Mouse (Mus musculus) left cerebral cortex, postnatal 36 days (tissue): ENCODE measurements around the gene Fads3. TPM values are rescaled to one million over a fixed set of nuclear protein-coding genes. Genes with fewer than 3 reads are reported as not detected.
A peak's percentile ranks its signal among the peaks of the same experiment; 100 is the strongest.

Experiments
- DNase-seq, 2 experiments: peaks; one replicate each; pipeline ENCODE4 v3.0.0; 2021 to 2022; ENCODE audit warnings: low spot score in 2 of 2, mixed read lengths in 1 of 2
- intact Hi-C: fragments of 180-260 bp; cut with DNase I; formaldehyde crosslinking; loops from one replicate; pipeline ENCODE4 v1.15.1; 2025
- total RNA-seq, 2 experiments: library from RNA; stranded (reverse); gene quantifications; 2 replicates each; pipeline ENCODE4 v1.2.3; 2021

Fads3 gene
- total RNA-seq, 2 experiments from 2014 or later = 26.1 to 29.6 TPM

DNA sequence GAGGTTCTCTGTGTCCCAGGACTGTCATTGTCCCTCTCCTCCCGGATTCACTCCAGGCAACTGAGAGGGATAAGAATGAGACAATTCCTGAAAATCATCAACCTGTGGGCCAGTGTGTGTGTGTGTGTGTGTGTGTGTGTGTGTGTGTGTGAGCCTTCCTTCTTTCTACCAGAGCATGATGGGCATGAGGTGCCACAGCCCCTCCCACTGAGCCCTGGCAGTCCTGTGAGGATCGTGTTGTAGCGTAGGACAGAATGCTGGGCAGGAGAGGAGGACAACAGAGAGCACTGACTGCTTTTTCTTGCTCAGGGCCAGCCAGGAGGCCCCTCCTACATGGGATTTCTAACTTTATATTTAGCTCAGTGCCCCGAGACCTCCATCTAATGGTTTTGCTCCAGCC lies 1.4 kb downstream of the Fads3 start:
- DNase-seq = no peak
- intact Hi-C loops = loop anchor here (5.0 kb wide), 1 partner anchor 139 kb away; the partner anchor contains the start of gene Fads1

DNA sequence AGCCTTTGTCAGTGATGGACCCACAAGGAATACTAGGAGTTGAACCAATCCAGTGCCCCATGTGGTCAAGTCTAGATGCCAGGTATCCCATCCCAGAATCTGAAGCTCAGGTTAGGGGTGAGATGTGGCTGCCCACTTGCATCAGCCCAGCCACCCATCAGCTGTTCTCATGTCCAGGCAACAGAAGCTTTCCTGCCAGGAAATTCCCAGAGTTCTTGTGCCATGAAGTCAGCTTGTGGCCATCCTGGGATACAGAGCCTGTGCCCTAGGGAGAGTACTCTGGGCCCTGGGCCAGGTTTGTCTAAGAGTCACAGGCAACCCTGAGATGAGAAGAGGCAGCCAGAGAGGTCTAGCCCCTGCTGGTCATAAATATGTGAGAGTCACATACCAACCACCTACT lies 2.3 kb downstream of the Fads3 start:
- no peak for DNase-seq
- intact Hi-C loops = loop anchor here (5.0 kb wide), 1 partner anchor 139 kb away; the partner anchor contains the start of gene Fads1

DNA sequence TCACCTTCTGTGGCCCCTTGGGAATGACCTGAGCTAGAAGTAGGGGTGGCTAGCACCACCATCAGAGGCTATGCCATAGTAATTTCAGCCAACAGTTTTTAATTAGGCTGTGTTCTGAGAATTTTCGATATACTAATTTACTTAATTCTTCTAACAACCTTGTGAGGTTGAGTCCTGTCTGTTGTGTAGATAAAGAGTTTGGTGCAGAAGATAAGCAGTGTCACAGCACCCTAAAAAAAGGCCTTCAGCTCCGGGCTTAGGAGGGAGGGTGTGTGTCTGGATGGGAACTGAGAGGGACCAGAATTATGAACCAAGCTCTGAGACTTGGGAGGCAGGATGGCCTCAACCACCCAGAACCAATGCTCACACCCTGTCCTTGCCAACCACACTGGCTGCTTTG lies 4.3 kb downstream of the Fads3 start:
- intact Hi-C loops = no loop called here
- no peak for DNase-seq

DNA sequence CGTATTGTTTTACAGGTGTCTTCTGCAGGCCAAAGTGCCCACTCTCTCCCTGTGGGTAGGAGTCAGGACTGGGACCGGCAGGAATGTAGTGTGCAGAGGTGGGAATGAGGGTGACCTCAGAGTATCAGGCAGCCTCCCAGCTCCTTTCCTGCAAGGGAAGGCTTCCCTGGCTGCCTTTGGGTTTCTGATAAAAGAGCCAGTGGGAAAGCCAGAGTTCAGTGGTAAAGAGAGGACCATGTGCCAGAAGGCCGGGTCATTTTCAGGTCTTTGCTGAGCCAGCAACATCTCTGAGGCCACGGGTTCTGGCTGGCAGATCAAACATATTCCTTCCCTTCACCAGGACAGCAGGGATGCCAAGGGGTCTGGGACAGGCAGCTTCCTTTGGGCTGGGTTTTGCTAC lies 5.0 kb downstream of the Fads3 start:
- intact Hi-C loops = no loop called here
- no peak for DNase-seq

DNA sequence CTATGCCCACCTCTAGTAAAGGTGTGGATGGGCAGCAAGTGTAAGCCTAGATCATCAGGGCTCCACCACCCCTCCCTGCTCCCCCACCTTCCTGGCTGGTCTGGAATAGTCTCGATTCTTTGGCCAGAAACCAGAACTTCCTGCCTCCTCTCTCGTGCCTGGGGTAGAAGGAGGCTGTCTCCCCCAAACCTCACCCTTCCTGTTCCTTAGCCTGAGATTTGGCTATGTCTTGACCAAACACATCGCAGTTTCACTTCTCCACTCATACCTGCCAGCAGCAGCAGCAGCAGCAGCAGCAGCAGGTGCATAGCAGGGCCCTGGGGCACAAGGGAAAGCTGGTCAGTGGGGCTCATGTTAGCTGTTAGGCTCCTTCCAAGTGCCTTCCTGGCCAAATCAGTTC lies 5.6 kb downstream of the Fads3 start:
- DNase-seq = no peak
- intact Hi-C loops = no loop called here

DNA sequence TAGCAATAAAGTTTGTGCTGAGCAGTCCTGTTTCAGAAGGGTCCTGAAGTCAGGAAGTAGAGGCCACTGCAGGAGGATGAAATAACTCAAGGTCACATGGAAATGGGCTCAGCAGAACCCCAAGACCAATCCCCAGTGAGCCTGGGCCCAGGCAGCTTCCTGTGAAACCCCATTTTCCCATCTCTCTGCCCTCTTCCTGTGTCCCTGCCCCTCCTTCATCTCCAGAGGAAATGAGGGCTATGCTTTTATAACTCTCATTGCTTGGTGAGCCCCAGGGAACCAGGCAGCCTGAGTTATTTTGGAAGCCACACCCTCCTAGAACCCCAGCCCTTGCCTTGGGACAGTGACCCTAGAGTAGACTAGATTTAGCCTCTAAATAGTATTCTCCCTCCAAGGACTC lies 8.2 kb downstream of the Fads3 start:
- intact Hi-C loops = no loop called here
- DNase-seq = no peak

DNA sequence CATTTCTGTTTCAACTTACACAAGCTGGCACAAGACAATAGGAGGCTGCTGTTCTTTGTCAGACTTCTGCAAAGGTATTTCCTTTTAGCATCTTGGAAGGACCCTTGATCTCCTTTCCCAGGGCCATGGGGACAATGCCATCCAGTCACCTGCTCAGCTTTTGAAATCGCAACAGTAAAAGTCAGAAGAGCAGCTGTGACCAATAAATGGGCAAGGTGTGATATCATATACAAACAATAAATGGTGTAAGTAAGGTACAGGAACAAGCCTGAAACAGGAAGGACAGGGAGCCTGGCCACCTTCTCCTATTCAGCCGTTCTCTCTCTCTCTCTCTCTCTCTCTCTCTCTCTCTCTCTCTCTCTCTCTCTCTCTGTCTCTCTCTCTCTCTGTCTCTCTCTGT lies 9.1 kb downstream of the Fads3 start:
- intact Hi-C loops = no loop called here
- DNase-seq = no peak

DNA sequence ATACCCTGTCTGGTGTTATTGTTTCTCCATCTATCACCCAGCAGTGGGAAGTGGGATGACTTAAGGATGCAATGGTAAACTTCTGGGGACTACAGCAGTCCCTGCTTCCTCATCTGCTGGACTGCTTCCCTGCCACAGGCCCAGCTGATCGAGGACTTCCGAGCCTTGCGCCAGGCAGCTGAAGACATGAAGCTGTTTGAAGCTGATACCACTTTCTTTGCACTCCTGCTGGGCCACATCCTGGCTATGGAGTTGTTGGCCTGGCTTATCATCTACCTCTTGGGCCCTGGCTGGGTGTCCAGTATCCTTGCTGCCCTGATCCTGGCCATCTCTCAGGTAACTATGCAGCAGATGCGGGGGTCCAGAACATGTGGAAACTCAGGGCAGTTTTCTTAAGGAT lies 11.3 kb downstream of the Fads3 start:
- DNase-seq = no peak
- intact Hi-C loops = no loop called here

DNA sequence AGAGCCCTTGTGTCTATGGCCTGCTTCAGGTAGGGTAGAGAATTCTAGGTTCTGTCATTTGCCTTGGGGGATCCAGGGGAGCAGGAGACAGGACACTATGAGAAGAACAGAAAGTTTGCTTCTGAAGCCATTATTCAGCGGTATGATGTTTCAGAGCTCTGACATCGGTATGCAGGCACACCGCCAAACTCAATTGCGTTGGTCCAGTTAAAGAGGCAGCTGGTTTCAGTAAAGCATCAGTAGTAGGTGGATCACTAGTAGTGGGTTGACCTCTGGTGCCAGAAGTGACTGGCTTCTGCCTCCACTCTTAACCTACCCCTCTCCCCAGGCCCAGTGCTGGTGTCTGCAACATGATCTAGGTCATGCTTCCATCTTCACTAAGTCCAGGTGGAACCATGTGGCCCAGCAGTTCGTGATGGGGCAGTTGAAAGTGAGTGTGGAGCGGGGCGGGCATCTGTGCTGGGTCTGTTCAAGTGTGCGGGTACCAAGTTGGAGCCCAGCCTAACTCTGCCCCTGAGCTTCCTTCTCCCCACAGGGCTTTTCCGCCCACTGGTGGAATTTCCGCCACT lies 12.4 kb downstream of the Fads3 start:
- DNase-seq = no peak
- intact Hi-C loops = no loop called here

DNA sequence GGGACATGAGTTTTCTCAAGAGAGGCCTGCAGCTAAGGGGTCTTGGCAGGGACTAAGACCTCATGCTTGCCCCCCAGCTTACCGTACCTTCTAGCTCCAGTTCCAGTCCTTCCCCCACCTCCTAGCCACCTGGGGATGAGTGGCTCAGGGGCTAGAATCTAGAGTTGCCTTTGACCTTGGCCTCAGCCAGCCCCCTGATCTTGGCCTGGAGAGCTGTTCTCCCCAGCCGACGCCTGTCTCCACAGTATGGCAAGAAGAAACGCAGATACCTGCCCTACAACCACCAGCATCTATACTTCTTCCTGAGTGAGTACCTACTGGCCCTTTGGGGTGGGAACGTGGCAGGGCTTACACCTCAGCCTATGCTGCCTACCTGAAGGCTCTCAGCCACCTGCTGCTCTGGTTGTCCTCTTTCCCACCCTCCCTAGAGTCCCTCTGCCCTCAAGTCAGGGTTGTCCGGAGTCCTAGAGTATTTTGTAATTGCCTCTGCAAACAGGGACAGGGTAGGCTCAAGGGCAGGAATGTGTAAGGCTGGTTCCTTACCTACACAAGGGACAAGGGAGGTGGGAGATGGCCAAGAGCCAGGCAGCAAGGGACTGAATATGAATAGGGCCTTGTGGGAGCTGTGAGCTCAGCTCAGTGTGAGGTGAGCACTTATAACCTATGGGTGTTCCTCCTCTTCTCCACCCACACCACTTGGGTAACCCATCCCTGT lies 13.1 kb downstream of the Fads3 start:
- intact Hi-C loops = no loop called here
- DNase-seq = no peak

DNA sequence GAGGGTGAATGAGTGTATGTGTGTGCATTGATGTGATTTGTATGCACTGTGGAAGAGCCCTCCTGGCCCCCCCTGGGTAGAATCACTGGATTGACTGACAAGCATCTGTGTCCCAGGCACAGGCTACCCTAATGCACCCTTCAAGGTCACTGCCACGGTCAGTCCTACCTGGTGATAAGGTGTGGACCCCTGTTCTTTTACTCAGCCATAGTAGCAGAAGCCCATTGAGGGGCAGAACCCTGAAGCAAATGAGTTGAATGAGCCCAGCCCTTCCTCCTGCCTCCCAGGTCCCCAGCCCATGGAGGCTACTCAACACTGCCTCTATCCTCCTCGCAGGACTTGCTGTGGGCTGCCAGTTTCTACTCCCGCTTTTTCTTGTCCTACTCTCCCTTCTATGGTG lies 13.9 kb downstream of the Fads3 start:
- intact Hi-C loops = no loop called here
- DNase-seq = no peak

DNA sequence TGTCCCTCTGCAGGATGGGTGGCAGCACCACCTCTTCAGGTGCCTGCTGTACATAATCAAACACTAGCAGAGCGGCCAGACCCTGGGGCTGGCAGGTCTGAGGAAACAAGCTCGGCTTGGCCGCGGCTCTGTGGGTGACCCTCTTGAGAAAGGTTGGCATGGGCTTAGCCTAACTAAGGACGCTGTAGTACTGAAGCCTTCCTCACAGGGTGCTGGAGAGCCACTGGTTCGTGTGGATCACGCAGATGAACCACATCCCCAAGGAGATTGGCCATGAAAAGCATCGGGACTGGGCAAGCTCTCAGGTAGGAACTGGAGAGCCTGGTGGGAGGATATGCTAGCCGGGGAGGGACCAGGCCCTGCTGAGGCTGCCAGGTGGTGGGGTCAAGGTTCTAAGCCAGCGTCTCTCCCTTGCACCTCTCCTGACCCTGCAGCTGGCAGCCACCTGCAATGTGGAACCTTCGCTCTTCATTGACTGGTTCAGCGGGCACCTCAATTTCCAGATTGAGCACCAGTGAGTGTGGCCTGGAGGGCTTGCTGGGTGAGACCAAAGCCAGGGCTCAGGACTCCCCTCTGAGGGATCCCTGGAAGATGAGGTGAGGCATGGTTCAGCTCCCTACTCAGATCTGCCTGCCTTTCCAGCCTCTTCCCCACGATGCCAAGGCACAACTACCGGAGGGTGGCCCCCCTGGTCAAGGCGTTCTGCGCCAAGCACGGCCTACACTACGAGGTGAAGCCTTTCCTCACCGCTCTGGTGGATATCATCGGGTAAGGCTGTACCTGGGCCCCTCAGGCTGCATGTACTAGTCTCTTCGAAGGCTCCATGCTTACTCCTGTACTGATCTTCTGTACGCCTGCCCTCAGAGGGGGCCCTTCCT lies 14.7 kb downstream of the Fads3 start:
- no peak for DNase-seq
- intact Hi-C loops = no loop called here

DNA sequence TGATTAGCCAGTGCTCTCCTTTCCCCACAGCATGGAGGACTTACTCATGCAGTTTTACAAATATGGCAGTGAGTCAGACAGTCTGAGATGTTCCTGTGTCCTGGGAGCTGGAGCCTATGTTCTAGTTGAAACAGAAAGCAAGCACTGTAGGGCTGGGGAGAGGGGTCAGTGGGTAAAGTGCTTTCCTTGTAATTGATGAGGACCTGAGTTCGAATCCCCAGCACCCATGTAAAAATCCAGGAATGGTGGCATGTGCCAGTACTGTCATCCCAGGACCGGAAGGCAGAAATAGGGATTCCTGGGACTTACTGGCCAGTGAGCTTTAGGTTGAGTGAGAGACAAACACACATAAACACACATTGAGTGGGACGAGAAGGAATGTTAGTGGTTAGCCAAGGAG lies 15.3 kb downstream of the Fads3 start:
- intact Hi-C loops = no loop called here

DNA sequence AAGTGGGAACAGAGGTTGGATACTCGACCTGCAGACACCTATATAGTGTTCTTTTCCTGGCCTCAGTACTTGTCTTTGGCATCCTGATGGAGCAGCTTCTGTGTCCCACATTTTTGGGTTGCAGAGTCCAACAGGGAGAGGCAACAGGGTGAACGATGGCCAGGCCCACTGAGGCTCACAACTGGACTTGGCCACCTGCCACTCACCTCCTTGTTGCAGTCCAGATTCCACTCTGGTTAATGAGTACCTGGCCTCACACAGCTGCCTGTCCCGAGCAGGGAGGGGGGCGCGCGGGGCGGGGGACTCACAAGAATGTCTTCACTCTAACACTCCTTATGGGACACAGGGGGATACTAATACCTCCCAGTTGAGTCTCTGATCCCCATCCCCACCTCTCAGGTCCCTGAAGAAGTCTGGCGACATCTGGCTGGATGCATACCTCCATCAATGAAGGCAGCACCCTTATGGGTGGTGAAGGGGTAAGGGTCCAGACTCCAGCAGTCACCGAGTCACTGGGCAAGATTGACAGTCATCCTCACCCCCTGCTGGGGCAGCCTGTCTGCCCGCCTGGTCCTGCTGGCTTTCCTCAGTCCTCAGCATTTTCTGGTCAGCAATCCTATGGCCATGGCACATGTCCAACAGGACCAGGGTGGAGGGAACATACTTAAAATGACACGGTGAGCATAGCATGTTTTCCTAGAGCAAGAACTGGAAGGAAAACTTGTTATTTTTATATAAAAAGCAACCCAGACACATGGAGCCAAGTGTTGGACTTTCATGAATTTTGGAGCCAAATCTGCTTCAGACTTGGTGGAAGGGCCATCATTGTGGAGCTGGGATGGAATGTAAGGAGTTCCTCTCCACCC lies 16.4 kb downstream of the Fads3 start:
- DNase-seq = no peak
- intact Hi-C loops = no loop called here

More for the DNA sequence above, 15.3 kb downstream of the Fads3 start:
- no peak for DNase-seq

DNA sequence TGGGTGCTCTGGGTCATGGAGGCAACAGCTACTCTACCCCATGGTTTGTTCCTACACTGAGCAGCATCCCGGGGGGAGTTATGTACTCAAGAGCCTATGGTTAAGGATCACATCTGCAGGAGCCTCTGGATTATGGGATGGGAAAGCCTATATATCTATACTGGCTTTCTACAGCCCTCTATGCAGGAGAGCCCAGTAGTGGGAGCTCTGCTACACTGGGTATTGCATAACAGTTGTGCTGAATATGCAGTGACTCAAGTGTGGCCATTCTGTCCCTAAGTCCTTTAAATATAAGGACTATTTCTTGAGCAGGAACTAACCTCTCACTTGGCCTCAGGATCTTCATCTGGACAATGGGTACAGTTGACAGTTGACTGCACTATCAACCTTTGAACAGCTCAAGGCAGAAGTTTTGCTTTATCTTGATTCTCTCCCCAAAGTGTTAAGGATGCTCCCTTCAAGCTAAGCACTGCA lies 17.0 kb downstream of the Fads3 start:
- intact Hi-C loops = no loop called here
- DNase-seq = no peak

DNA sequence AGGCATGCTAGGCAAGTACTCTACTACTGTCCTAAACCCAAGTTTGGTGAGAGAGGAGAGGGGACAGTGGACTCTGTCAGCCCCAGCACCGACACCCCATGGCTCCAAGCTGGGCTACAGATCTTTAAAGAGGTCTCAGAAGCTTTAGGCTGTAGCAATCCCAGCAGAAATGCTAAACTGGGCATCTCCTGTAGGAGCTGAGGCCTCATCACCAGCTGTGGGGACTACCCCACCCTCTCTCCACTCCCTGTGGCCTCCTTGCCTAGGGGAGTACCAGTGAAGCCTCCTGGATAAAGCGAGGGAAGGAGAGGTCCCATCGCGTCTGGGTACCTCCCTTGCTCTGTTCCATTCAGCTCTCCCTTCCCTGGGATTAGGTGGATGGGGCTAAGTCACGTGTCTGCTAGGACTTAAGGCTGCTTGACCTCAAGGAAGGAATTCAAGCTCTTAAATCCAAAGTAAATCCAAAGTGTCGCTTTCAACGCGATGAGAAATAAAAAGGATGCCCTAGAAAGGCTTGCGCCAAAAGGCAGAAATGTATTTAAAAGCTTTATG lies 17.6 kb downstream of the Fads3 start:
- DNase-seq = no peak
- intact Hi-C loops = no loop called here

DNA sequence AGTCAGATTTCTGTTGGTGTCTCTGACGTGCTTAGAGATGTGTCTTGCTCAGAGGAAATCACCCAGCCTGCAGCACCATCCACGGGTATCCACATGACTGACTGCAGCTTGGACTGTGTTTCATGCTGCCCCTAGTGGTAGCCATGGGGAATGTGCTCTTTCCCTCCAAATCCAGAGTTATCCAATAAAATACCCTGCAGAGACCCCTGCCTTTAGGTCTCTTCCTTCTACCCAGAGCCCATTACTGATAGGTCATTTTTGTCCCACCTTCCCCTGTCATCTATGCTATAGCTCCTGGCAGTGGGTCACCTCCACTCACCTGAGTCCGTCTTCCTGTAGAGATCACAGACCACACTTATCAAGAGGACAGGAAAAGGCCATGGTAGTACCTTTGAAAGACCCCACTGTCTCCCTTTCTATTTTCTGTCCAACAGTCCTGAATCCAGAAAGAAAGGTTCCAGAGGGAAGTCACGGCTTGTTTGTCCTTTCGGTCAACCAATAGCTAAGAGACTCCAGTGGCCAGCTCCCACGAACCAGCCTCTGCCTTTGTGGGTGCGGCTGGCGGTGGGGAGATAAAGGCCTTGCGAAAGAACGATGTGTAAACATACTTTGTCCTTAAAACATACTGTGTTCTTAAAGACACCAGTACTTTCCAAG lies 18.7 kb downstream of the Fads3 start:
- peak; percentile 35 to 51 for DNase-seq
- intact Hi-C loops = loop anchor here (5.0 kb wide), 1 partner anchor 137 kb away; no protein-coding TSS in a partner anchor

DNA sequence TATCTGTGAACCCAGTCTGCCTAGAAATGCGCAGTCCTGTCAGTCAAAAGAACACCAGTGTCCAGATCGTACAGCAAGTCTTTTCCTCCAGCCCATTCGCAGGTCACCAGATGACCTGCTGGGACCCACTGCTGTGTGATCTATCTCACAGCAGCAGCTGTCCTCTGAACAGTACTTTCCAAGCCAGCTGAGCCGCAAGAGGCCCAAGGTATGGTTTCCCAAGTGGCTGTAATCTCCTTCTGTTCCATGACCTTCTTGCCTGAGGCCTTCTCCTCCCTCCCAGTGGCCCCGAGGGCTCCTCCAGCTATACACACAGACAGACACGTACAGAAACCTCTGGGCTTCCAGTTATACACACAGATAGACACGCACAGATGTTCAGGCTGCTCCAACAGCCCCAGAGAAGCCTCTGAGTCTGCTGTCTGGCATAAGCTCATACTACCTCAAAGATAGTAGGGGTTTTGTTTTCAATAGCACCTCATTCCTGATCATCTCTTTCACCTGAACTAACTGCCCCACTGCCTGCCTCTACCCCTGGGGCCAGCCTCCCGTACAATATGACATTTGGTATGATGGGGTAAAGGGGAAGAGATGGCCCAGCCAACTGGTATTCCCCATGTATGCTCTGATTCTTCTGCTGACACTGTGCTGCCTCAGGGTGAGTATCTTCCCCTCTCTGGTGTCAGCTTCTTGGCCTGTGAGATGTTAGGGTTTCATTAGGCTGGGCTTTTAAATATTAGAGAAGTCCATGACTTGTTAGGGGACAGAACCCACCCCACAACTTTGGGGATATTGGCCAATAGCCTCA lies 19.6 kb downstream of the Fads3 start:
- DNase-seq = no peak
- intact Hi-C loops = loop anchor here (5.0 kb wide), 1 partner anchor 136 kb away; no protein-coding TSS in a partner anchor
